In genomic region chr4:56064657-56065056, GRCm38 (mm10) we compare ENCODE assay signal across 31 mouse cellular contexts.
"Had no signal": no experiment of that assay in that cellular context is flagged by ENCODE, and none has a peak within 500 bp of the region (broad histone marks: within the 10 kb centered on the region; RNA-seq: fewer than 3 reads in every experiment).

No protein-coding gene starts in this region.

- H3K4me2 ChIP-seq: limb, embryonic 12.5 days; limb, embryonic 13.5 days; limb, embryonic 15.5 days; liver, embryonic 11.5 days; liver, embryonic 12.5 days; liver, embryonic 13.5 days; liver, embryonic 15.5 days; lung, embryonic 14.5 days; lung, embryonic 15.5 days; midbrain, embryonic 12.5 days; midbrain, embryonic 13.5 days; midbrain, embryonic 15.5 days; neural tube, embryonic 12.5 days; neural tube, embryonic 13.5 days had no signal

- H3K9me3 ChIP-seq: limb, embryonic 10.5 days; limb, embryonic 12.5 days; limb, embryonic 13.5 days; limb, embryonic 15.5 days; liver, embryonic 12.5 days; liver, embryonic 13.5 days; liver, embryonic 15.5 days; lung, embryonic 15.5 days; megakaryocyte, embryonic 14.5 days; midbrain, embryonic 10.5 days; midbrain, embryonic 12.5 days; midbrain, embryonic 13.5 days; midbrain, embryonic 15.5 days; neural tube, embryonic 12.5 days; neural tube, embryonic 13.5 days had no signal

- H3K27ac ChIP-seq: limb, embryonic 10.5 days; limb, embryonic 12.5 days; limb, embryonic 13.5 days; limb, embryonic 15.5 days; liver, embryonic 12.5 days; liver, embryonic 13.5 days; liver, embryonic 14.5 days; liver, embryonic 15.5 days; lung, embryonic 15.5 days; macrophage; midbrain, embryonic 10.5 days; midbrain, embryonic 12.5 days; midbrain, embryonic 13.5 days; midbrain, embryonic 15.5 days; neural tube, embryonic 12.5 days; neural tube, embryonic 13.5 days had no signal

- H3K9ac ChIP-seq: limb, embryonic 12.5 days; limb, embryonic 13.5 days; limb, embryonic 15.5 days; liver, embryonic 12.5 days; liver, embryonic 13.5 days; liver, embryonic 14.5 days; liver, embryonic 15.5 days; liver, postnatal 0 days; lung, embryonic 14.5 days; lung, embryonic 15.5 days; midbrain, embryonic 12.5 days; midbrain, embryonic 13.5 days; midbrain, embryonic 15.5 days; neural tube, embryonic 12.5 days; neural tube, embryonic 13.5 days had no signal

- H3K27me3 ChIP-seq: limb, embryonic 12.5 days; limb, embryonic 13.5 days; limb, embryonic 15.5 days; liver, embryonic 12.5 days; liver, embryonic 13.5 days; liver, embryonic 15.5 days; lung, embryonic 15.5 days; midbrain, embryonic 12.5 days; midbrain, embryonic 13.5 days; midbrain, embryonic 15.5 days; neural tube, embryonic 12.5 days; neural tube, embryonic 13.5 days had no signal

- H3K36me3 ChIP-seq: limb, embryonic 10.5 days; limb, embryonic 12.5 days; limb, embryonic 13.5 days; limb, embryonic 15.5 days; liver, embryonic 12.5 days; liver, embryonic 13.5 days; liver, embryonic 15.5 days; lung, embryonic 15.5 days; midbrain, embryonic 10.5 days; midbrain, embryonic 12.5 days; midbrain, embryonic 13.5 days; midbrain, embryonic 15.5 days; neural tube, embryonic 12.5 days; neural tube, embryonic 13.5 days had no signal

- DNase-seq: left cerebral cortex, postnatal 4 days; liver; liver, embryonic 13.5 days; liver, postnatal 0 days; lung, adult 18-20 months; lung, adult 2 months; lung, embryonic 14.5 days; lung, postnatal 10 days; lung, postnatal 14 days; lung, postnatal 36 days; lung, postnatal 4 days; midbrain, embryonic 14.5 days had no signal

- H3K4me3 ChIP-seq: limb, embryonic 10.5 days; limb, embryonic 12.5 days; limb, embryonic 13.5 days; limb, embryonic 15.5 days; liver, embryonic 12.5 days; liver, embryonic 13.5 days; liver, embryonic 15.5 days; lung, embryonic 15.5 days; megakaryocyte, embryonic 14.5 days; midbrain, embryonic 10.5 days; midbrain, embryonic 12.5 days; midbrain, embryonic 13.5 days; midbrain, embryonic 15.5 days; neural tube, embryonic 12.5 days; neural tube, embryonic 13.5 days had no signal

- ATAC-seq: liver, embryonic 12.5 days; liver, postnatal 0 days; lung, postnatal 0 days; midbrain, embryonic 13.5 days; midbrain, embryonic 15.5 days; midbrain, embryonic 16.5 days had no signal

- H3K4me1 ChIP-seq: limb, embryonic 10.5 days; limb, embryonic 12.5 days; limb, embryonic 13.5 days; limb, embryonic 15.5 days; liver, embryonic 12.5 days; liver, embryonic 13.5 days; liver, embryonic 15.5 days; lung, embryonic 15.5 days; midbrain, embryonic 10.5 days; midbrain, embryonic 12.5 days; midbrain, embryonic 13.5 days; midbrain, embryonic 15.5 days; neural tube, embryonic 12.5 days; neural tube, embryonic 13.5 days had no signal
